Mouse (Mus musculus): ENCODE data around the gene Zfp984. TPM values are rescaled to one million over a fixed set of nuclear protein-coding genes. Genes with fewer than 3 reads are reported as not detected.
"Not testable (repeated sequence)": the region's sequence is repeated elsewhere in the genome, so short reads cannot be mapped to it uniquely, and the experiment has no call there.

The Zfp984 gene
- polyA plus RNA-seq, 1 experiment: 0.01 TPM

- not testable (repeated sequence) for H3K79me2 ChIP-seq (ENCODE audit: control insufficient read depth, insufficient read depth); H3K36me3 ChIP-seq (ENCODE audit: control insufficient read depth, insufficient read depth)
Observed at GRCm38 (mm10) chr4:147791729-147792128, 17.9 kb downstream of the Zfp984 start.

GRCm38 (mm10) chr4:147746255-147746654, 63.3 kb downstream of the Zfp984 start:
- H3K79me2 ChIP-seq (ENCODE audit: control insufficient read depth, insufficient read depth); H3K27me3 ChIP-seq (ENCODE audit: control insufficient read depth, insufficient read depth, insufficient read length); H3K36me3 ChIP-seq (ENCODE audit: control insufficient read depth, insufficient read depth); H3ac ChIP-seq (ENCODE audit: control insufficient read depth, insufficient read length); H3K4me3 ChIP-seq; H3K4me2 ChIP-seq (ENCODE audit: low read depth): not testable (repeated sequence)

More at GRCm38 (mm10) chr4:147791729-147792128, 17.9 kb downstream of the Zfp984 start:
- not testable (repeated sequence) for H3ac ChIP-seq (ENCODE audit: control insufficient read depth, insufficient read length); H3K4me3 ChIP-seq; H3K4me2 ChIP-seq (ENCODE audit: low read depth); H3K27me3 ChIP-seq (ENCODE audit: control insufficient read depth, insufficient read depth, insufficient read length)

DNA sequence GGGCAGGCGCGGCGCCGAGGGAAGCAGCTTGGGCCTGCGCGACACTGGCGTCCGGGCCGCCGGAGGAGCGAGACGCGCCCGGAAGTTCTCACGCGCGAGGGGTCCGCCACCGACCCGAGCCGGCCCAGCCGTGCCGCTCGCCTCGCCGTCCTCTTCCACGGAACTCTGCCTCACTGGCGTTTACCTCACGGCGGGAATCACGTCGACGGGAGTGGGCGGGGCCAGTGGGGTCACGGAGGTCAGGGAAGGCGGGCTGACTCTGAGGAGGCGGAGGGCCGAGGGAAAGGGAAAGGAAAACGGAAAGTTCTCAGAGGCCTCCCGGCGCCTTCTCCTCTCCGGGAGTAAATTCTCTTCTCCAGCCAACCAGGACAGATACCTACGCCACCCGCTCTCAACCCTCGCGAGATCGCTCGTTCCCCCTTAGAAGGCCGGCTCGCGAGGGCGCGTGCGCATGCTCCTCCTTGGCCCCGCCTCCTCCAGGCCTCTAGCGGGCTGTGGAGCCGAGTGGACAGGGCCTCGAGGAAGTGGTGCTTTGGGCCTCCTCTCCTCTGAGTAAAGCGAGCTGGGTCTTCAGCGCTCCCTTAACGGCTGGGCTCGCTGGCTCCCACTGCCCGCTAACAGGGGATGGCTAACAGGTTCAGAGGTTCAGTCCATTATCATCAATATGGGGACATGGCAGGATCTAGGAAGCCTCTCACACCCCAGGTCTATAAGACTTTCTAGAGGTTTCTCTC, 70.8 kb downstream of the Zfp984 start:
- not testable (repeated sequence) for H3K79me2 ChIP-seq (ENCODE audit: control insufficient read depth, insufficient read depth); H3K4me2 ChIP-seq (ENCODE audit: low read depth); H3ac ChIP-seq (ENCODE audit: control insufficient read depth, insufficient read length); H3K4me3 ChIP-seq; H3K36me3 ChIP-seq (ENCODE audit: control insufficient read depth, insufficient read depth); H3K27me3 ChIP-seq (ENCODE audit: control insufficient read depth, insufficient read depth, insufficient read length)

Other genes starting within 250 kb of the Zfp984 start
- 0.46 TPM for gene Zfp979, start 167.3 kb downstream of the Zfp984 start, polyA plus RNA-seq (2012; fragmentation: generic; extraction: Trizol)
- not detected for gene Zfp534, start 107.2 kb downstream of the Zfp984 start, polyA plus RNA-seq (2012; fragmentation: generic; extraction: Trizol)
- gene Zfp933, start 38.6 kb upstream of the Zfp984 start, polyA plus RNA-seq (2012; fragmentation: generic; extraction: Trizol): 0.66 TPM
- gene Miip, start 59.0 kb upstream of the Zfp984 start, polyA plus RNA-seq (2012; fragmentation: generic; extraction: Trizol): 11.0 TPM
- 3.7 TPM for gene Fv1, start 59.2 kb upstream of the Zfp984 start, polyA plus RNA-seq (2012; fragmentation: generic; extraction: Trizol)
- gene Mfn2, start 94.9 kb upstream of the Zfp984 start, polyA plus RNA-seq (2012; fragmentation: generic; extraction: Trizol): 75.8 TPM
- 77.2 TPM for gene Plod1, start 127.0 kb upstream of the Zfp984 start, polyA plus RNA-seq (2012; fragmentation: generic; extraction: Trizol)
- 49.9 TPM for gene 2510039O18Rik, start 131.1 kb upstream of the Zfp984 start, polyA plus RNA-seq (2012; fragmentation: generic; extraction: Trizol)
- 0.26 TPM for gene Nppb, start 176.0 kb upstream of the Zfp984 start, polyA plus RNA-seq (2012; fragmentation: generic; extraction: Trizol)
- not detected for gene Nppa, start 190.9 kb upstream of the Zfp984 start, polyA plus RNA-seq (2012; fragmentation: generic; extraction: Trizol)
- gene Clcn6, start 229.0 kb upstream of the Zfp984 start, polyA plus RNA-seq (2012; fragmentation: generic; extraction: Trizol): 19.6 TPM
- gene Mthfr, start 229.3 kb upstream of the Zfp984 start, polyA plus RNA-seq (2012; fragmentation: generic; extraction: Trizol): 31.8 TPM

Data from myocyte (in vitro differentiated cells).